Mouse (Mus musculus) heart, embryonic 15.5 days (tissue): ENCODE measurements around the gene Macf1. TPM values are rescaled to one million over a fixed set of nuclear protein-coding genes. Genes with fewer than 3 reads are reported as not detected.

Experiments used
- ATAC-seq: fragments of 200-750 bp; cut with Nextera tagmentation; replicated peaks from 2 replicates; pipeline ENCODE4 v1.8.0; 2017; ENCODE audit warnings: low read depth, moderate TSS enrichment; ENCODE audit not compliant: insufficient number of reproducible peaks, insufficient read depth, low FRiP score
- H3K27ac ChIP-seq: fragments of 300-500 bp; sonication (generic); 2 replicates; pipeline ENCODE4 v1.5.1; 2015; ENCODE audit warnings: mild to moderate bottlenecking, inconsistent platforms
- H3K27me3 ChIP-seq: fragments of 300-500 bp; sonication (generic); 2 replicates; pipeline ENCODE4 v1.6.1; 2015; ENCODE audit warnings: inconsistent platforms
- H3K36me3 ChIP-seq: fragments of 300-500 bp; sonication (generic); 2 replicates; pipeline ENCODE4 v1.6.1; 2015; ENCODE audit warnings: mild to moderate bottlenecking, inconsistent platforms
- H3K4me1 ChIP-seq: fragments of 300-500 bp; sonication (generic); replicated peaks from 2 replicates; pipeline ENCODE4 v1.6.1; 2015; ENCODE audit warnings: inconsistent platforms
- H3K4me2 ChIP-seq: fragments of 300-500 bp; sonication (generic); 2 replicates; pipeline ENCODE4 v1.6.1; 2015; ENCODE audit warnings: inconsistent platforms, mild to moderate bottlenecking, moderate library complexity
- H3K4me3 ChIP-seq: fragments of 300-500 bp; sonication (generic); 2 replicates; pipeline ENCODE4 v1.5.1; 2015; ENCODE audit warnings: mild to moderate bottlenecking, inconsistent platforms
- H3K9ac ChIP-seq: fragments of 300-500 bp; sonication (generic); 2 replicates; pipeline ENCODE4 v1.6.1; 2015; ENCODE audit warnings: mild to moderate bottlenecking, inconsistent platforms
- H3K9me3 ChIP-seq: fragments of 300-500 bp; sonication (generic); replicated peaks from 2 replicates; pipeline ENCODE4 v1.6.1; 2016; ENCODE audit warnings: inconsistent platforms
- WGBS: fragments of 180-500 bp; shearing (Covaris S2); methylation state at CpG from one replicate; pipeline ENCODE4 v1.1.7; 2015; ENCODE audit warnings: mixed read lengths; 5-methylcytosine and 5-hydroxymethylcytosine counted together
- polyA plus RNA-seq: library from polyadenylated mRNA; unstranded; fragments of >200 nt; fragmentation: Nextera tagmentation; extraction: Ambion mirVana; gene quantifications from 2 replicates; pipeline ENCODE4 v1.2.1, GENCODE M21; 2015

The Macf1 gene
- polyA plus RNA-seq, 1 experiment from 2014 or later = 51.0 TPM

DNA sequence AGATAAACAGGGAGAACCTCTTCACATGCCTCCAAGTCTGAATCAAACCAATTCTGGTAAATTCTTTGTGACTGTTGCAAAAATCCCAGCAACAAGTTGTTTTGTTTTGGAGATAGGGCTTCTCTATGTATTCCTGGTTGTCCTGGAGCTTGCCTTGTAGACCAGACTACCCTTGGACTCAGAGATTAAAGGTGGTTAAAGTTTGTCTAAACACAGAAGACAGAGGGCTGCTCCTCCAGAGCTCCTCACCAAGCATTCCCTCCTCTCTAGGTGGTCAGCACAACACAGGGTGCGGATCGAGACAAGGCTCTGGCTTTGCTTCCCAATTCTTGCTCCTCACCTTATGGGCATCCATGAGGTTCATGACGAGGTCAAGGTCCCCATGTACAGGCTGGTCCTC lies 308.1 kb downstream of the Macf1 start:
- Histone ChIP-seq H3K9me3 (no peaks in the 10 kb centered on the region), H3K4me1 (no peaks in the 10 kb centered on the region), H3K27ac (no peak overlapping the region), H3K36me3 (peaks cover 87% of the 10 kb centered on the region), H3K4me3 (no peak overlapping the region), H3K4me2 (no peak overlapping the region), H3K9ac (no peak overlapping the region), H3K27me3 (no peaks in the 10 kb centered on the region)
- WGBS = 91% methylated on average over 3 of the region's 3 CpGs
- no peak for ATAC-seq

DNA sequence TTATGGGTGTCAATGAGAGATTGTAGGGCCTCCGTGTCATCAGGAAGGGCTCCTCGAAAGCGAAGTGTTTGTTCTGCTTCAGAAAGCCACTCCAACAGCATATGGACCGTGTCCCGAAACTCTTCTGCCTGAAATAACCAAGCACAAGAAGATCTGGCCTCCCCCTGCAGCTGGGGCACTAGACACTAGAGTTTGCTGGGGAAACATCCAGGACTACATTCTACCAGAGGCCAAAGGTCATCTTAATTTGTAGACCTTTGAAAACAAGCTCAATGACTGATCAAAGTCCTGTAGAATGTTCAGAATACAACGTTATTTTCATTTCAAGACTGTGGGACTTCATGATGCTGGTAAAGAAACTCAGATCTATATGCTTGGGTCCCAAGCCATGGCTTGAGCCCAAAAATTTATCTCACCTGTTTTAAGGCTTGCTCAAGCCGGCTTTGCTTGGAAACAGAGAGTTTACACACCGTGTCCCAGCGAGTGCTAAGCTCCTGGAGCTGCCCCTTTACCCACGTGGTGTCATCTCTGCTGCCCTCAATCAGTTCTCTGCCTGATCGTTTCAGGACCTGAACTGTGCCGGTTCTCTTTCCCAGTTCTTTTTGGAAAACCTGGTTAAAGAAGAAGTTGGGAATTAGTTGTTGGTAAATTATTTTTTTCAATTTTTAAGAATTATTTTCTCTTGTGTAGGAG lies 309.7 kb downstream of the Macf1 start:
- Histone ChIP-seq H3K4me2 (no peak overlapping the region), H3K4me1 (no peaks in the 10 kb centered on the region), H3K27me3 (no peaks in the 10 kb centered on the region), H3K27ac (no peak overlapping the region), H3K4me3 (no peak overlapping the region), H3K9me3 (no peaks in the 10 kb centered on the region), H3K36me3 (peaks cover 91% of the 10 kb centered on the region), H3K9ac (no peak overlapping the region)
- WGBS = 93% methylated on average over 12 of the region's 12 CpGs
- ATAC-seq = no peak

DNA sequence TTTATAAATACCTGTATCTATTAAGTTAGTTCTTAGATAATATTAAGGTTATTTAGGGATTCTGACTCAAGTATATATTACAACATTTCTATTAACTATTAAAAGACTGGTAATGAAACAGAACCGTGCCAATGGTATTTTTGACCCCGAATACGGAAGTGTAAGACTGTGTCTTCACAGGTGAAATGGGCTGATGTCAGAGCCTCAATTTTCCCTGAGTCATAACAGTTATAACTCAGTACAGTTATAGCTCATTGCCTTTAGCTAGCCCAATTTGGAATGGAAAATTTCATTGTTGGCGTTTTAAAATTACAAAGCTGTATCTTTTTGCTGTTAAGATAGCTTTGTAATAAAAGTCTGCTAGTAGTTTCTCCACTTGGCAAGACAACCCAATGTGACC lies 320.6 kb downstream of the Macf1 start:
- Histone ChIP-seq H3K9me3 (no peaks in the 10 kb centered on the region), H3K4me2 (no peak overlapping the region), H3K27me3 (no peaks in the 10 kb centered on the region), H3K36me3 (peaks cover 92% of the 10 kb centered on the region), H3K27ac (no peak overlapping the region), H3K9ac (no peak overlapping the region), H3K4me1 (no peaks in the 10 kb centered on the region), H3K4me3 (no peak overlapping the region)
- WGBS = 89% methylated on average over 4 of the region's 4 CpGs
- no peak for ATAC-seq

DNA sequence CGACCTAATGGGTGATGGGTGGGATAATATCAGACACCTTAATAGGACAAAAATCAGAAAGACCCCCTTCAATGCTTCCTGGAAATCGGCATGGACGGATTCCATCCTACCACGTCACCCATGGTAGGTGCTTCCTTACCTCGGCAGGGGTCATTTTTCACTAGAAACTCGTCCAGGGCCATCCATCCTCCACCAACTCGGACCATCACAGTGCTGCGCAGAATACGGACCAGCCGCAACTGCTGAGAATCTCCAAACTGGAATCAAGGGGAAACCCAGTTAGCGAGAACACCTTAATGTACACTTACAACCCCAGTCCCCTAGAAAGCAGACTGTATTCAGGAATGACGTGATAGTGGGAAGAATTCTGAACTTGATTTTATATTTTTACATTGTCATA lies 323.4 kb downstream of the Macf1 start:
- Histone ChIP-seq H3K36me3 (peaks cover 81% of the 10 kb centered on the region), H3K4me2 (no peak overlapping the region), H3K27me3 (no peaks in the 10 kb centered on the region), H3K4me1 (no peaks in the 10 kb centered on the region), H3K27ac (no peak overlapping the region), H3K4me3 (no peak overlapping the region), H3K9me3 (no peaks in the 10 kb centered on the region), H3K9ac (no peak overlapping the region)
- no peak for ATAC-seq
- 92% methylated on average over 12 of the region's 12 CpGs for WGBS

DNA sequence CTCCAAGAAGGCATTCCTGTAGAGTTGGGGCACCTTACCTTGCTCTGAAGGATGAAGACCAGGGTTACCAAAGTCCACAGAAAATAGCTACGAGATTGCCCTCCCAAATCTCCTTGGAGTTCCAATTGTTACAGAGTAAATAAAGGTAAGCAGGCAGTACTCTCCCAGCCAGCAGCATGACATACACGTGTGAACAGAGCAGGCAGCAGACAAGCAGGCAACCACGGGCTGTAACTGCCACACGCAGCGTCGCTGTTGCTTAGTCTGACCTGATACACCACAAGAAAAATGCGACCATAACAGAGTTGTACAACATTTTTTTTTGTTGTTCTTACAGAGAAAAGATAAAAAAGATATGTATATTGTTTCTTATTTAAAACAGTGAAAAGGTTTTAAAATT lies 325.5 kb downstream of the Macf1 start:
- no peaks in the 10 kb centered on the region for H3K27me3 ChIP-seq
- WGBS = 89% methylated on average over 7 of the region's 7 CpGs
- H3K4me3 ChIP-seq = no peak overlapping the region
- no peak overlapping the region for H3K4me2 ChIP-seq
- no peaks in the 10 kb centered on the region for H3K4me1 ChIP-seq
- no peaks in the 10 kb centered on the region for H3K9me3 ChIP-seq
- H3K36me3 ChIP-seq = peaks cover 81% of the 10 kb centered on the region
- H3K9ac ChIP-seq = no peak overlapping the region
- ATAC-seq = no peak
- no peak overlapping the region for H3K27ac ChIP-seq

DNA sequence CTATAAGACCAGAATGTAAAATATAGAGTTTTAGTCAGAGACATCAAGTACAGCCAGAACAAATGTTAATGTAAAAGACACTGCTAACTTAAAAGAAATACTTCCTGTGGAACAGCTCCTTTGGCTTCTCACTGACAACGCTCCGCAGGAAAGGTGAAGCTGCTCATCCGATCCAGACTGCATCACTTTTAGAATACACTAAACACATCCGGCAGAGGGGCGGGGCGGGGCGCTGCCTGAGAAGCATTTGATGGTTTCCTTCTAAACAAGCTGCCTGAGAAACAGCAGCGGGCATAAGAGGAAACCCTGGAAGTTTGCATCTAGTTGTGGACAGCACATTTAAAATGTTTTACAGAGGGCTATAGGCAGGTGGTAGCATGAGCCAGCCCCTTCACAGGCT lies 328.2 kb downstream of the Macf1 start:
- Histone ChIP-seq H3K4me1 (no peaks in the 10 kb centered on the region), H3K9me3 (no peaks in the 10 kb centered on the region), H3K4me2 (no peak overlapping the region), H3K9ac (no peak overlapping the region), H3K36me3 (peaks cover 78% of the 10 kb centered on the region), H3K27me3 (no peaks in the 10 kb centered on the region), H3K4me3 (no peak overlapping the region), H3K27ac (no peak overlapping the region)
- WGBS = 89% methylated on average over 8 of the region's 8 CpGs
- no peak for ATAC-seq

DNA sequence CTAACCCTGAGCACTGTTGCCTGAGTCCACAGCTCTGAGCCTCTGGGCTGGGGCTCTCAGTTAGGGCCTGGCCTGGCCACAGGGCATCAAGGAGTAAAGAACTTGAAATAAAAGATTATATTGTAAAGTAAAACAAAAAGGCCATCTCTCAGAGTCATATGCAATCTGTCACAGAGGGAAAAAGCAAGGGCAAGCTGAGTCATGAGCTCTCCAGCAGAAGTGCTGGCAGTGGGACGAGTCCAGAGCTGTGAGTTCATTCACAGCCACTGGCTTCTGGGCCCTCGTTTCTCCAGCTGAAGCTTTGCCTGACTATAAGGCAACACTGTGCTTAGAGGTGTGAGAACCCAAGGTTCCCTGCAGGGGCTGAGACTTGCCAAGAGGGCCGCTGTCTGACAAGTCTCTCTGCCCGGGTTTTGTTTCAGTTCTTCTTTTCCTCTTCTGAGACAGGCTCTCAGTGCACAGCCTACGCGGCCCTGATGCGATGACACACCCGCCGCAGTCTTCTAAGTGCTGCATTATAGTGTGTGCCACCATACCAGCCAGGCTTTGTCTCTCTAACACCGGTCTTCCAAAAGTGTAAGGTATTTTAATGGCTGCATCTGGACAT lies 330.8 kb downstream of the Macf1 start:
- Histone ChIP-seq H3K9ac (no peak overlapping the region), H3K27me3 (no peaks in the 10 kb centered on the region), H3K4me1 (no peaks in the 10 kb centered on the region), H3K4me2 (no peak overlapping the region), H3K4me3 (no peak overlapping the region), H3K27ac (no peak overlapping the region), H3K36me3 (peaks cover 81% of the 10 kb centered on the region), H3K9me3 (no peaks in the 10 kb centered on the region)
- no peak for ATAC-seq
- 81% methylated on average over 10 of the region's 10 CpGs for WGBS

DNA sequence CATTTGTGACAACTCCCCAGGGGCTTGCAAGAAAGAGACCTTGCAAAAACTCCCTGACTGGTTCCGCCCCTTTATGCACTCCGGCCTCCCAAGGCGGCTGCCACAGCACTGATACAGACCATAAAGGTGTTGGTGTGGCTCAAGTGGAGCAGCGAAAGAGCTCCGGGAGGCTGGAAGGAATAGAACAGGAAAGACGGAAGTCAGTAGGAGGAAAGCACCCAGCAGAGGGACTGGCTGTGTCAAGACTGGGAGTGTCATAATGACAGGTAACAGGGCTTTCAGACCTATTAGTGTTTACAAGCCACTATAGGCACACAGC lies 340.7 kb downstream of the Macf1 start:
- WGBS = 4% methylated on average over 6 of the region's 6 CpGs
- Histone ChIP-seq H3K9ac (no peak overlapping the region), H3K27me3 (peaks cover 48% of the 10 kb centered on the region), H3K27ac (no peak overlapping the region), H3K36me3 (peaks cover 4% of the 10 kb centered on the region; the same call in 1 of the 2 replicates), H3K4me2 (peak overlapping the region; percentile 92), H3K4me3 (peak overlapping the region; percentile 58), H3K9me3 (no peaks in the 10 kb centered on the region), H3K4me1 (peaks cover 17% of the 10 kb centered on the region)
- no peak for ATAC-seq

DNA sequence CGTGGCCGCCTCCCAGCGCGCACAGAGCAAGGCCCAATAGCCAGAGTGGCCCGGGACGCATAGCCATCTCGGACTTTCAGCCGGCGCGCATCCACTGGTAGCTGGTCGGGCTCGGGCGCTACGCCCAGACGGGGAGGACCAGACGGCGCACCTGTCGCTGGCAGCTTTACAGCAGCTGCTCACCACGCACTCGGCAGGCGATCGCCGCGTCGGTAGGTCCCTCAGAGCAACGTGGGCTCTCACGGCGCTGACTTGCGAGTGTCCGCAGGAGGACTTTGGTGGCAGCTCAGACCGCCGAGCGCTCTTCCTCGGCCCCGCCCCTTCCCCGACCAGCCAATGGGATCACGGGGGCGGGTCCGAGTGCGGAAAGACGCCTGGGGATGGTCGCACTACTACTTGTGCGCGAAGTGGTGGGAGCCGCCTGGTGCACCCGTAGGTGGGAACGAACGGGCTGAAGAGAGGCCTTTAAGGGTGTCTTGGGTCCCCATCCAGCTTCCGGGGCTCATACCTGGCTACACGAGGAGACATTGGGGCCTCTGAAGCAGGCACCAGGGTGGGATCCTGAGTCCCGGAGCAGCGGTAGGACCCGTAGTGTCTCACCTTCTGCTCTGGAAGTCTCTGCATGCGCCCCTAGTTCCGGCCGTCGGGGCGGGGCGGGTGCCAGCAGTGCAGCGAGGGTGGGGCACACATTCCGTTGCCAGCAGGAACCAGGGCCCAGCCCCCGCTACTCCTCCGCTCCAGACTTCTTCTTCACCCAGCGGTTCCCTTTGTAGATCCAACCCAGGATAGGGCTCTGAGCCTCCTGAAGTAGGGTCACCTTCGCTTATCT lies 341.3 kb downstream of the Macf1 start, which contains the start of gene Bmp8a:
Gene Bmp8a (minus strand): TSS at position 611 of the 829 bp plus-strand sequence.
- H3K9me3 ChIP-seq = no peaks in the 10 kb centered on the region
- peak within 1 kb of the TSS; percentile 92 for H3K4me2 ChIP-seq
- peaks cover 17% of the 10 kb centered on the region for H3K4me1 ChIP-seq
- peak within 1 kb of the TSS; percentile 58 for H3K4me3 ChIP-seq
- ATAC-seq = peak; percentile 78
- H3K27ac ChIP-seq = no peak within 1 kb of the TSS
- H3K36me3 ChIP-seq = no peaks in the 10 kb centered on the region
- H3K9ac ChIP-seq = peak within 1 kb of the TSS; percentile 35; the same call in 1 of the 2 replicates
- WGBS = under 1% methylated on average over 65 of the region's 65 CpGs
- H3K27me3 ChIP-seq = peaks cover 51% of the 10 kb centered on the region

DNA sequence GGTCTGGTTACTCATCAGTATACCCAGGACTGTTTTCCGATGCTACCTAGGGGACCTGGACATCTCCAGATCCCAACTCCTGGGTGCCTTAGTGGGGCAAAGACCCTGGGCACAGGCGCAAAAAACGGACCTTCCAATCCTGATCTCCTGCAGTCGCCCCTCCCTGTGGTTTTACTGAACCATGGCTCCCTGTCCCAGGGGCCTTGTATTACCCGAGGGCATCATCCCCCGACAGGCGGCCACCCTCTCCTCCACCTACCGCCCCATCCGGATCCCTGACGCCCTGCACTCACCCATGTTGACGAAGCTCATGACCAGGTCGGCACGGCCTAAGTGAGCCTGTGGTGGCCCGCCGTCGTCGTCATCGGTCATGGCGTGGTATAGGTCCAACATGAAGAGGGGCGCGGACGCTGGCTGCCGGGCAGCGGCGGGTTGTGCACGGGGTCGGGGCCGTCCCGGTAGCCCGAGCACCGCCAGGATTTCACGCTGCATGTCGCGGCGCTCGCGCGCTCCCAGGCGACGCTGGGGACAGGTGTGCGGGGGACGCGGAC lies 342.0 kb downstream of the Macf1 start:
- H3K4me3 ChIP-seq = peak overlapping the region; percentile 58
- peaks cover 17% of the 10 kb centered on the region for H3K4me1 ChIP-seq
- H3K9ac ChIP-seq = peak overlapping the region; percentile 22; the same call in 1 of the 2 replicates
- H3K27ac ChIP-seq = no peak overlapping the region
- peaks cover 51% of the 10 kb centered on the region for H3K27me3 ChIP-seq
- WGBS = 3% methylated on average over 43 of the region's 43 CpGs
- peak; percentile 15; the same call in 1 of the 2 replicates for ATAC-seq
- no peaks in the 10 kb centered on the region for H3K9me3 ChIP-seq
- no peaks in the 10 kb centered on the region for H3K36me3 ChIP-seq
- peak overlapping the region; percentile 92 for H3K4me2 ChIP-seq

DNA sequence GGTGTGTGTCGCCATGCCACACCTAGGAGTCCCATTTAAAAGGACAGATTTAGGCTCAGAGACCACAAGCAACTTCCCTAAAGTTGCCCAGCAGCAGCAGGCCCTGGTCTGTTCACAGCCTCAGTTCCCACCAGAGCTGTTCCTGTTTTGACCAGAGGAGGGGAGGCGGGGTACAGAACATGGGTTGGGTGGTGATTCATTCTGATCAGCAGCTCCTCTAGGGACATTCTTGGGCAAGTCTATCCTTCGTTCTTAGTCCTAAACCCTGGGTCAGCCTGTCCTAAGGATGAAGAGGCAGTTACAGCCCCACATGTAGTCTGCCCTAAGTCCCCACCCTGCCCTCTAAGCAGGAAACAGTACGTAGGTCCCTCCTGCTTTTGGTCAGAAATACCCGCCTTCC lies 343.9 kb downstream of the Macf1 start:
- H3K27me3 ChIP-seq = peaks cover 51% of the 10 kb centered on the region
- no peak overlapping the region for H3K9ac ChIP-seq
- no peaks in the 10 kb centered on the region for H3K36me3 ChIP-seq
- H3K4me2 ChIP-seq = no peak overlapping the region
- H3K4me1 ChIP-seq = peaks cover 17% of the 10 kb centered on the region
- no peaks in the 10 kb centered on the region for H3K9me3 ChIP-seq
- ATAC-seq = no peak
- no peak overlapping the region for H3K27ac ChIP-seq
- WGBS = 59% methylated on average over 5 of the region's 5 CpGs
- no peak overlapping the region for H3K4me3 ChIP-seq
